Mouse (Mus musculus) E14TG2a.4 (cell line): Measurements from ENCODE around the gene Tcp11l1.

Experiments
- CTCF ChIP-seq: conservative IDR thresholded peaks from 2 replicates; pipeline ENCODE4 v1.5.1; 2014; ENCODE audit warnings: low read length
- NANOG ChIP-seq: IDR thresholded peaks from 2 replicates; pipeline ENCODE4 v1.6.1; 2014; ENCODE audit warnings: borderline replicate concordance, low read length, mixed read lengths
- POU5F1 ChIP-seq: IDR thresholded peaks from 2 replicates; pipeline ENCODE4 v1.6.1; 2014; ENCODE audit warnings: low read length, borderline replicate concordance

- no peak for TF ChIP-seq CTCF
- TF ChIP-seq NANOG = no peak
- no peak for TF ChIP-seq POU5F1
These were observed 2.3 kb upstream of the Tcp11l1 start for GRCm38 (mm10) chr2:104714254-104714691.
